Mouse (Mus musculus) B cell, adult (primary cell): Measurements from ENCODE around the gene Olfr124. TPM values are rescaled to one million over a fixed set of nuclear protein-coding genes. Genes with fewer than 3 reads are reported as not detected.

ENCODE experiments used
- total RNA-seq: library from RNA; stranded (reverse); gene quantifications from 4 replicates; pipeline ENCODE4 v1.2.4, GENCODE M21; 2023; ENCODE audit not compliant: inconsistent age

Olfr124 gene
- total RNA-seq, result not detected in 4 replicates

DNA sequence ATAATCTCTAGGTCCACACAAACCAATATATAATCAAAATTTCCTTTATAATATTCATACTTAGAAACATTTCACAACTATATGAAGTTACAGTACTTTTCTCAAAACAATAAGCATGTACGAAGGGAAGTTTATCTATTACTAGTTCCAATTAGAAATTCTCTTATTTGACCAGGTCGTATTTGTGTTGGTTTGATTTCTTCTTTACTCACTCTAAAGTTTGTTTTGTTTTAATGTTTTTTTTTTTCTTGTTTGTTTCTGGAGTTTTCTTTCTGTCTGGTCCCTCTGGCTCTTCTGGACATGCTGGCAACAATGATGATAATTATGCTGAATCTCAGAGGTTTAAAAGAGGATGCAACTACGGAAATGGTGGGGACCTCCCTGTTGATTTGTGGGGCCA, at the start of gene Olfr124:
Gene Olfr124, plus strand, starts transcription at position 301 of the 400 bp plus-strand sequence.

GRCm38 (mm10) chr17:37768307-37768706, 31.4 kb upstream of the Olfr124 start, which contains the start of gene Olfr122:
Olfr122 (plus strand) TSS chr17:37768607.

DNA sequence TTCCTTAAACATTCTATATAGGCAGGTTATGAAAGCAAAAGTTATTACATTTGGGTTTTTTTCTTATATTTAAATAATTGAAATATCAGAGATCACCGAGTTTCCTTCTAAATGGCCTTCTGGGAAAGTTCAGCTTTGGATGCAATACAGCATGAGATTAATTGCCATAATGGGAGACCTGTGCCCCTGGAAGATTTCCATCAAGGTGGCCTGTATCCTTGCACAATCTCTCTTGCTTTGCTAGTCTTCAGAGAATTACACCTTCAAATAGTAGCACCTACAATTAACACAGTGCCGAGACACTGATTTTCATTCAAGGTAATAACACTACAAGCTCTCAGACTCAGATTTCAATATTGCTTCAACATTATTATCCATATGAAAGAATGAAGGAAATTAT, 6.5 kb upstream of the Olfr124 start, which contains the start of gene Olfr123:
Gene Olfr123, plus strand, starts transcription at position 301 of the 400 bp plus-strand sequence.

GRCm38 (mm10) chr17:37832649-37833048, 33.0 kb downstream of the Olfr124 start, which contains the start of gene Olfr125:
Olfr125 (plus strand) TSS chr17:37832949.

DNA sequence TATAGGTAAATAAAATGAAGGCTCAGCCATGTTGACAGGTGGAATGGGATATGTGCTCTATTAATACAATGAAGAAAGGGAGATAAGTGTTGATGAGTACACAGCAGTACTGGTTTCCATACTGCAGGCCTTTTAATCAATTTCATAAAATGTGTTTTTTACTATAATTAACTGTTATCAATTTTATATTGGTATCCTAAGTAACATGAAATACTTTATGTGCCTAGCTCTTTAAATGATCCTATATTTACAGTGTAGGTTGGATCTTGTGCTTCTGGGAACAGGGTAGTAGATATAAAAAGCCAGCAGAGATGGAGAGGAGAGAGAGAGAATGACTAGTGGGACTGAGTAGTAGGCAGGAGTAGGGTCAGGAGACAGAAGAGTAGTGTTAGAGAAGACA, 47.5 kb downstream of the Olfr124 start, which contains the start of gene Olfr126:
Gene Olfr126, plus strand, starts transcription at position 301 of the 400 bp plus-strand sequence.

Other genes starting within 250 kb of the Olfr124 start
- gene Olfr112, start 230.4 kb upstream of the Olfr124 start, total RNA-seq, result not detected in 4 replicates
- not detected in 4 replicates for gene Olfr113, start 222.2 kb upstream of the Olfr124 start, total RNA-seq
- gene Olfr114, start 207.1 kb upstream of the Olfr124 start, total RNA-seq, result not detected in 4 replicates
- not detected in 4 replicates for gene Olfr115, start 172.8 kb upstream of the Olfr124 start, total RNA-seq
- not detected in 4 replicates for gene Olfr116, start 172.7 kb upstream of the Olfr124 start, total RNA-seq
- not detected in 4 replicates for gene Olfr117, start 136.1 kb upstream of the Olfr124 start, total RNA-seq
- not detected in 4 replicates for gene Olfr118, start 132.9 kb upstream of the Olfr124 start, total RNA-seq
- gene Olfr119, start 103.3 kb upstream of the Olfr124 start, total RNA-seq, result not detected in 4 replicates
- gene Olfr120, start 78.1 kb upstream of the Olfr124 start, total RNA-seq, result not detected in 4 replicates
- not detected in 4 replicates for gene Olfr121, start 51.0 kb upstream of the Olfr124 start, total RNA-seq
- not detected in 4 replicates for gene Olfr122, start 31.3 kb upstream of the Olfr124 start, total RNA-seq
- gene Olfr123, start 6.4 kb upstream of the Olfr124 start, total RNA-seq, result not detected in 4 replicates
- not detected in 4 replicates for gene Olfr125, start 33.1 kb downstream of the Olfr124 start, total RNA-seq
- gene Olfr126, start 47.6 kb downstream of the Olfr124 start, total RNA-seq, result not detected in 4 replicates
- gene Olfr127, start 100.5 kb downstream of the Olfr124 start, total RNA-seq, result not detected in 4 replicates
- not detected in 4 replicates for gene Olfr128, start 120.7 kb downstream of the Olfr124 start, total RNA-seq
- gene Olfr761, start 153.2 kb downstream of the Olfr124 start, total RNA-seq, result not detected in 4 replicates